Mouse (Mus musculus) adrenal gland, adult 10 weeks (tissue): ENCODE measurements around the gene Dmac2. TPM values are rescaled to one million over a fixed set of nuclear protein-coding genes. Genes with fewer than 3 reads are reported as not detected.

Experiments used
- polyA plus RNA-seq: library from polyadenylated mRNA; stranded (reverse); fragments of 350-450 nt; fragmentation: Illumina TruSeq; extraction: RNeasy Lipid Tissue Mini Kit (QIAGEN cat#74804); gene quantifications from one replicate; pipeline ENCODE4 v1.2.3, GENCODE M21; 2014; ENCODE audit warnings: low read depth, low replicate concordance

The Dmac2 gene
- polyA plus RNA-seq: 10.8 TPM

DNA sequence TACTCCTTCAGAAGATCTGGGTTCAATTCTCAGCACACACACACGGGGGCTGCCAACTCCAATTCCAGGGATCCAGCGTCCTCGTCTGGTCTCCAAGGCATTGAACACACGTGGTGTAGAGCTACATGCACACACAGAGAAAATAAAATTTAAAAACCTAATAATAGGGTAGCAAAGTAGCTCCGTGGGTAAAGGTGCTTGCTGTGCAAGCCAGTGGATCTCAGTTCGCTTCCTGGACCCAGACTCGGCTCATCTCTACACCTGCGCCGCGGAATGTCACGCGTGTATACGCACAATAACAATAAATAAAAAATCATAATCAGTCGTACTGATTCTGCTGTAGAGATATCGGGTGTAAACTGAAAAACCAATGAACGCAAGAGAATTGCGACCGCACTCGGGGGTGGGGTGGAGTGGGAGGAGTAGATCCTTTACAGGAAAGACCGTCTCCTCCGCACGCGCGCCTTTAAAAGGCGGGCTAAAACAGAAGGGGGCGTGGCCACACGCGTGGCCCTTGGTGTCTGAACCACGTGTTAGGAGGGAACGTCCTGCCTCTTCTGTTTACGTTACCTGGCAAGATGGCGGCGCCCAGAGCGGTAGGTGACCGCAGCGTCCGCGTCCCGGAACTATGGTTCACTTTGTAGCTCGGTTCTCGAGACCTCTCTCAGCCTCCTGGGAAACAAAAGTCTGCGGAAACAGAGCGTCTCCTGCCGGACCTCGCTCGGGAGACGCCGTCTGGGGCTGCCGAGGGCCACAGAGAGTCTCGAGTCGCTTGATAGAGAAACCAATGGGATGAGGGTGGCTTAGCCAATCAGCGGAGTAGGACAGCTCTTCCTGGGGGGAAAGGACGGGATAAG is at the start of gene Dmac2:
Gene Dmac2 (plus strand): TSS at position 550 of the 857 bp plus-strand sequence.

DNA sequence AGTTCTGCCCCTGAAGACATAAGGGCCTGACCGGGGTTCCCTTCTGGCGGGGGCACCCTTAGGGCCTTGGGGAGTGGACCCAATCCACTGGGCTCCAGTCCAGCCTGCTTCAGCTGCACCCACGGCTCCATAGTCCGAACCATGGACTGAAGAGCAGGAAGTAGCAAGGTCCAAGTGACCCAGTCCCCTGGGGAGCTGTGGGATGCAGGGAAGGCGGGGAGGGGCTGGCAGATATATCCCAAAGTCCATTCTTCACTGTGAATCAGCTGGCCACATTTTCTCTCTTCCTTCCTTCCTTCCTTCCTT is 3.6 kb upstream of the Dmac2 start, which contains the start of gene Erich4:
Gene Erich4 (minus strand): TSS at position 187 of the 306 bp plus-strand sequence.

DNA sequence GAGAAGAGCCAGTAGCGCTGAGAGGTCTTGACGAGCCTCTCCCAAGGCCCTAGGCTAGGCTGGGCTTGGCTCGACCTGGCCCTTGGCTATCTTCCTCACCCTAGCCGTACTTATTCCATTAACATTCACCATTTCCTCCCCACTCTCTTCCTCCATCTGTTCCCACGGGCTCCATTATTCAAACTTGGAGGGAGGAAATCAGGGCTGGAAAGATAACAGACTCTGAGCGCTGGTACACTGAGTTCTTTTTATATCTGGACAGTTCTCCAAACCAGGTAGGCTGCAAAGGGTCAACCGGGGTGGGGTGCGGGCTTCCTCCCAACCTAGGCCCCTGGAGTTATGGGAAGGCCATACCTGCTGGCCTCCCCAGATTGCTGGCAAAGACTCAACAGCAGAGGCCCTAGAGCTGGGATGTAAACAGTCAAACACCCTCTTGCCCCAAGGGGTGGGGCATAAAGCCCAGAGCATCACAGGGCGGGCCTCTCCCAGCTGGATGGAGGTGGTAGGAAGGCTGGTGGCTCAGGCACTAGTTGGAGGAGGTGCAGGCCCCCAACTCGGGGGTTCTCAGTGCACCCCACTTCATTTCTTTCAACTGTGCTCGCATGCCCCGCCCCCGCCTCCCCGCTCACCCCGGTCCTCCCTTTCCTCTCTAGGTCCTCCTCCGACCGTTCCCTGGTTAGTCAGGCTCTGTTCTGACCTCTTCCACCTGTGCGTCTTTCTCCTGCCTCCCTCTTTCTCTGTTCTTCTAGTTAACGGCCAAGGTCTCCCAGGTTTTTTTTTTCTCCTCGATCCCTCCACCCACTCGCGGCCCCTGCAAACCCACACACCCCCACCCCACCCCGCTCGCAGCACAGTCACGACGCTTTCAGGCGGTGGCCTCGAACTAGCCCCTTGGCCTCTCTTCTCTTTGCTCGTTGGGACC is 7.6 kb downstream of the Dmac2 start, which contains the start of gene B3gnt8:
Gene B3gnt8 (plus strand): TSS at position 146 of the 922 bp plus-strand sequence.

DNA sequence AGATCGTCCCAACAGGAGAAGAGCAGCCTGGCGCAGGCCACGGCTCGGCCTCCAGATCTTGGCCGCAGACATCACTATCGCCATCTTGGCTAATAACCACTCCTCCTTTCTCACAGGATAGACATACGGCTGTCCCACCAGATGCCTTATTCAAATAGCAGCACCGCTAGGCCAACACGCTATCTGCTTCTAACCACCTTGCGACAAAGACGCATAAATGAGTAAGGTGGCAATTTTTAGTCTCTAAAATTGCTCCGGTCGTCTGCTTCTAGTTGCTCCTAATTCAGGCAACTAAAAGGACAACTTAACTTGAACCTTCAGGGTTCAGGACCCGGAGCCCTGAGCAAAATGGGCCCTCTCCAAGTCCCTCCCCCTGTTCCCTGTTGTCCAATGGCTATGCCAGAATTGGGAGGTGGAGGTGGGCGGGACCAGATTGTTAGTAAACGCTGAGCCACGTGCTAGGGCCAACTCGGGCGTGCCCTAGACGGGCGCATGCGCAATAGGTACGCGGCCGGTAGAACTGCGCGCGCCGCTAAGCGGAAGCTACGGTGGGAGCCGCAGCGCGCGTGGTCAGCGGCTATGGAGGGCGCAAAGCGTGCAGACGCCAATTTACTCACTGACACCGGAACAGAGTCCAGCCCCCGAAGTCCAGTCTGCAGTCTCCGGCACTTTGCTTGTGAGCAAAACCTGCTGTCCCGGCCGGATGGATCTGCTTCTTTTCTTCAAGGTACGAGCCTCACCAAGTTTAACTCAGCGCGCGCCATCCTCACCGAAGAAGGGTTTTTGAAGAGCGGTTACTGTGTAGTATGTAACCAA is 39.7 kb downstream of the Dmac2 start, which contains the start of the genes Bckdha and Exosc5:
Gene Bckdha (minus strand): TSS at position 325 of the 816 bp plus-strand sequence.
Gene Exosc5 (plus strand): TSS at position 508 of the 816 bp plus-strand sequence.

DNA sequence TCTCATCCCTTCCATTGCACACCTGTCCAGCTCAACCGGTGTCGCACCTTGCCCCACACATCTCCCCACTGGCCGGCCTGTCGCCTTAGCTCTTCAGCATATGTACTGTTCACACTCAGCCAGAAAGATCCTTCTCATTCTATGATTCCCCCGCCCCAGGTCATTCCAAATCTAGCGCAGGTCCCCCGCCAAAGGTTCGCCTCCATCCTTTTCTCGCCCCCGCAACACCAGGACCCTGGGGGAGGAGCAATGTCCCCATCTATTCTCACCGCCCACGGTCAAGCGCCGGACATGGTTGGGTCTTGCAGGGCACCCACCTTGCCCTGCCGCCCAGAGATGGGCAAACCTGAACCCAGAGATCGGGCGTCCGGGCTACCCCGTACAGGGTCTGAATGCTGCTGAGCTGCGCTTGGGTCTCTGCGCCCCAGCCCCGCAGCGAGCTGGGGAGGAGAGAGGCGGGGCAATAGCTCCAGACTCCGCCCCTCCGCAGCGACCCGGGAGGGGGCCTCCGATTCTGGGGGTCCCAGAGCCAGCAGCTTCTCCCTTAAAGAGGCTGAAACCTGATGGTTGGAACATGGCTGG is 55.6 kb downstream of the Dmac2 start, which contains the start of gene Tmem91:
Gene Tmem91 (minus strand): TSS at position 448 of the 582 bp plus-strand sequence.

Other genes with a start within 250 kb of the Dmac2 start
- gene Cnfn, start 249.7 kb upstream of the Dmac2 start, polyA plus RNA-seq: not detected
- gene Lipe, start 220.7 kb upstream of the Dmac2 start, polyA plus RNA-seq: 5.8 TPM
- gene Cxcl17, start 206.5 kb upstream of the Dmac2 start, polyA plus RNA-seq: not detected
- 69.6 TPM for gene Ceacam1, start 141.8 kb upstream of the Dmac2 start, polyA plus RNA-seq
- gene Ceacam2, start 79.6 kb upstream of the Dmac2 start, polyA plus RNA-seq: not detected
- not detected for gene Erich4, start 3.5 kb upstream of the Dmac2 start, polyA plus RNA-seq
- gene B3gnt8, start 7.2 kb downstream of the Dmac2 start, polyA plus RNA-seq: not detected
- gene Bckdha, start 39.6 kb downstream of the Dmac2 start, polyA plus RNA-seq: not detected
- gene Exosc5, start 39.8 kb downstream of the Dmac2 start, polyA plus RNA-seq: 0.29 TPM
- not detected for gene Tmem91, start 55.8 kb downstream of the Dmac2 start, polyA plus RNA-seq
- not detected for gene B9d2, start 61.4 kb downstream of the Dmac2 start, polyA plus RNA-seq
- 3.4 TPM for gene Tgfb1, start 67.6 kb downstream of the Dmac2 start, polyA plus RNA-seq
- 2.7 TPM for gene Ccdc97, start 99.7 kb downstream of the Dmac2 start, polyA plus RNA-seq
- gene Hnrnpul1, start 135.3 kb downstream of the Dmac2 start, polyA plus RNA-seq: 34.8 TPM
- 26.1 TPM for gene Axl, start 169.3 kb downstream of the Dmac2 start, polyA plus RNA-seq
- 0.17 TPM for gene Cyp2s1, start 197.5 kb downstream of the Dmac2 start, polyA plus RNA-seq